Mouse (Mus musculus): ENCODE data around the gene Atf7ip2. TPM values are rescaled to one million over a fixed set of nuclear protein-coding genes. Genes with fewer than 3 reads are reported as not detected.
"Not testable (repeated sequence)": the region's sequence is repeated elsewhere in the genome, so short reads cannot be mapped to it uniquely, and the experiment has no call there.

The Atf7ip2 gene
- polyA plus RNA-seq, 1 experiment from 2014 or later = 0.53 TPM

DNA sequence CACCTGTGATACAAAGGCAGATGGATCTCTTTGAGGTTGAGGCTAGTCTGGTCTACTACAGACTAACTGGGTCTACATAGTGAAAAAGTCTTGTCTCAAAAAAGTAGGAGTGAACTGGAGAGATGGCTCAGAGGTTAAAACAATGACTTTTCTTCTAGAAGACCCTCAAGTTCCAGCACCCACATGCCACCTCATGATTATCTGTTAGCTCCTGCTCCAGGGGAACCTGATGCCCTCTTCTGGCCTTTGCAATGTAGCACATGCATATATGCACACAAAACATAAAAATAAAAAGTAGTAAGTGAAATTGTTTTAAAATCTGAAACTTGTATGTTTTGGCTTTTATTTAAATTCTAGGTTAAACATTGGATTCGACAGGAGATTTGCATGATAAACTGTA, 16.3 kb downstream of the Atf7ip2 start:
- H3K36me3 ChIP-seq (ENCODE audit: control insufficient read depth, insufficient read depth, low read length) = no peaks in the 10 kb centered on the region
- no peaks in the 10 kb centered on the region for H3K4me1 ChIP-seq (ENCODE audit: control insufficient read depth, insufficient read depth, low read length)
- no peak overlapping the region for H3K4me3 ChIP-seq (ENCODE audit: low read depth, low read length)
- H3K27me3 ChIP-seq (ENCODE audit: control insufficient read depth, insufficient read depth, low read length) = no peaks in the 10 kb centered on the region
- no peak for ATAC-seq (replicated peaks; ENCODE audit: insufficient number of reproducible peaks, low FRiP score, low TSS enrichment)
- H3K9ac ChIP-seq (ENCODE audit: low read depth, low read length) = no peak overlapping the region
- H3K9me3 ChIP-seq (replicated peaks; ENCODE audit: control insufficient read depth, low read length) = no peaks in the 10 kb centered on the region
- no peak overlapping the region for H3K4me2 ChIP-seq
- H3K27ac ChIP-seq (ENCODE audit: low read depth, low read length) = no peak overlapping the region
- 72% methylated on average over 1 of the region's 1 CpGs for WGBS (ENCODE audit: insufficient replicate concordance)

DNA sequence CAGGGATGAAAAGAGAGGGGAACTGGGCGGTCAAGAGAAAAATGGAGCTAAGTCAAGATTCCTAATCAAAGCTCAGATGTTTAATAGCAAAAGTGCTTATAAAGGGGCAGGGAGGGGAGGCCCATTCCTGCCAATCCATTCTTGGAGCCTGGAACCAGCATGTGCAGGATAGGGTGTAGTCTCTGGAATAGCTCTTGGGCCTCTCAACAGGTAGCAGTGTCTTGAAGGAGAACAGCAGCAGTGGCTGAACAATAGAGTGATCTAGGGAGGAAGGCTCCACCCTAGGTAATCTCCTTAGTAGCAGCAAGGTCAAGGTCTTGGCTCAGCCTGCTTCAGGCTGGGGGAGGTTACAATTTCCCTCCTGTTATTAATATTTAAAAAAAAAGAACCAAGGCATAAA, 23.9 kb downstream of the Atf7ip2 start:
- H3K36me3 ChIP-seq (ENCODE audit: control insufficient read depth, insufficient read depth, low read length); ATAC-seq (replicated peaks; ENCODE audit: insufficient number of reproducible peaks, low FRiP score, low TSS enrichment); H3K9me3 ChIP-seq (replicated peaks; ENCODE audit: control insufficient read depth, low read length); H3K4me3 ChIP-seq (ENCODE audit: low read depth, low read length); H3K27ac ChIP-seq (ENCODE audit: low read depth, low read length); H3K4me2 ChIP-seq; H3K4me1 ChIP-seq (ENCODE audit: control insufficient read depth, insufficient read depth, low read length); H3K9ac ChIP-seq (ENCODE audit: low read depth, low read length); H3K27me3 ChIP-seq (ENCODE audit: control insufficient read depth, insufficient read depth, low read length): not testable (repeated sequence)
- WGBS (ENCODE audit: insufficient replicate concordance) = 85% methylated on average over 1 of the region's 1 CpGs

DNA sequence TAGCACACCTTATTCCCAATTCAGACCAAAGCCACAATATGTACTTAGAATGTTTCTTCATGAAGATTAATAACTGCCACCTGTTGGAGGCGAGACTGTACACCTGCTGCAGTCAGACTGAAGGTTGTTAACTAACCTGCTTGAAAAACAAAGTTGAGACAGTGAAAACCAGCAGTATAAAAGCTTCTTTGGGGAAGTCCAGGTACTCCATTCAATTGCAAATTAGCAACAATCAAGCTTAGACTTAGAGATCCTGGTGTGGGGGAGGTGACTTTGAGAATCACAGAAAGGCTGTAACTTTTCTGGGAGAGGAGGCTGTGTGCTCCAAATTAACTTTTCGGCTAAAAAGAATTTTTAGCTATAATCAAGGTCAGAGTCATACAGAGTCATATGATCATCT, 24.5 kb downstream of the Atf7ip2 start:
- H3K27me3 ChIP-seq (ENCODE audit: control insufficient read depth, insufficient read depth, low read length); H3K4me3 ChIP-seq (ENCODE audit: low read depth, low read length); ATAC-seq (replicated peaks; ENCODE audit: insufficient number of reproducible peaks, low FRiP score, low TSS enrichment); H3K27ac ChIP-seq (ENCODE audit: low read depth, low read length); H3K36me3 ChIP-seq (ENCODE audit: control insufficient read depth, insufficient read depth, low read length); H3K4me2 ChIP-seq; H3K4me1 ChIP-seq (ENCODE audit: control insufficient read depth, insufficient read depth, low read length); H3K9me3 ChIP-seq (replicated peaks; ENCODE audit: control insufficient read depth, low read length); H3K9ac ChIP-seq (ENCODE audit: low read depth, low read length): not testable (repeated sequence)
- WGBS (ENCODE audit: insufficient replicate concordance) = 74% methylated on average over 2 of the region's 2 CpGs

DNA sequence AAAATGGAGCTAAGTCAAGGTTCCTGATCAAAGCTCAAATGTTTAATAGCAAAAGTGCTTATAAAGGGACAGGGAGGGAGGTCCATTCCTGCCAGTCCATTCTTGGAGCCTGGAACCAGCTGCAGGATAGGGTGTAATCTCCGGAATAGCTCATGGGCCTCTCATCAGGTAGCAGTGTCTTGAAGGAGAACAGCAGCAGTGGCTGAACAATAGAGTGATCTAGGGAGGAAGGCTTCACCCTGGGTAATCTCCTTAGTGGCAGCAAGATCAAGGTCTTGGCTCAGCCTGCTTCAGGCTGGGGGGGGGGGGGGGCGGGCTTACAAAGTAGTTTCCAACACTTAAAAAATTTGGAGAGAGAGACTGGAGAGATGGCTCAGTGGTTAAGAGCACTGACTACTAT, 34.8 kb downstream of the Atf7ip2 start:
- H3K4me3 ChIP-seq (ENCODE audit: low read depth, low read length) = no peak overlapping the region
- H3K4me1 ChIP-seq (ENCODE audit: control insufficient read depth, insufficient read depth, low read length) = no peaks in the 10 kb centered on the region
- ATAC-seq (replicated peaks; ENCODE audit: insufficient number of reproducible peaks, low FRiP score, low TSS enrichment) = no peak
- 42% methylated on average over 2 of the region's 2 CpGs for WGBS (ENCODE audit: insufficient replicate concordance)
- no peak overlapping the region for H3K4me2 ChIP-seq
- H3K27ac ChIP-seq (ENCODE audit: low read depth, low read length) = no peak overlapping the region
- no peaks in the 10 kb centered on the region for H3K9me3 ChIP-seq (replicated peaks; ENCODE audit: control insufficient read depth, low read length)
- no peaks in the 10 kb centered on the region for H3K36me3 ChIP-seq (ENCODE audit: control insufficient read depth, insufficient read depth, low read length)
- no peaks in the 10 kb centered on the region for H3K27me3 ChIP-seq (ENCODE audit: control insufficient read depth, insufficient read depth, low read length)
- no peak overlapping the region for H3K9ac ChIP-seq (ENCODE audit: low read depth, low read length)

DNA sequence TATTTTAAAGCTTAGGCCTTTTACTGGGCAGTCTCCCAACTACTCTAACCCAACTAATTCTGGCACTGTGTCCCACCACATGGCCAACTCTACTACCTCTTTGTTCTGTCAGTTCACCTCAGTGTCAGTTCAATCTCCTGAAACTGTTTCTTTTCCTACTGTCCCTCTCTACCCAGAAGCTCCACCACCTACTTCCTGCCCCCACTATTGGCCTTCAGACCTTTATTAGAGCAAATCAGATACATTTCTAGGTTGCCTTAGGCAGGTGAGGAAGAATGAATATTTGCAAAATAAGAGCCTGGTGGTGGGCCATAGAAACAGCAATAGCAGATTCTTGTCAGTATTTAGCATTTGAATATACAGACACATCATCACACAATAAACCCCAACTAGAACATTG, 44.1 kb downstream of the Atf7ip2 start:
- ATAC-seq (replicated peaks; ENCODE audit: insufficient number of reproducible peaks, low FRiP score, low TSS enrichment) = no peak
- Histone ChIP-seq H3K4me2 (no peak overlapping the region), H3K36me3 (ENCODE audit: control insufficient read depth, insufficient read depth, low read length) (no peaks in the 10 kb centered on the region), H3K4me1 (ENCODE audit: control insufficient read depth, insufficient read depth, low read length) (no peaks in the 10 kb centered on the region), H3K9me3 (replicated peaks; ENCODE audit: control insufficient read depth, low read length) (no peaks in the 10 kb centered on the region), H3K9ac (ENCODE audit: low read depth, low read length) (no peak overlapping the region), H3K27ac (ENCODE audit: low read depth, low read length) (no peak overlapping the region), H3K27me3 (ENCODE audit: control insufficient read depth, insufficient read depth, low read length) (no peaks in the 10 kb centered on the region), H3K4me3 (ENCODE audit: low read depth, low read length) (no peak overlapping the region)

DNA sequence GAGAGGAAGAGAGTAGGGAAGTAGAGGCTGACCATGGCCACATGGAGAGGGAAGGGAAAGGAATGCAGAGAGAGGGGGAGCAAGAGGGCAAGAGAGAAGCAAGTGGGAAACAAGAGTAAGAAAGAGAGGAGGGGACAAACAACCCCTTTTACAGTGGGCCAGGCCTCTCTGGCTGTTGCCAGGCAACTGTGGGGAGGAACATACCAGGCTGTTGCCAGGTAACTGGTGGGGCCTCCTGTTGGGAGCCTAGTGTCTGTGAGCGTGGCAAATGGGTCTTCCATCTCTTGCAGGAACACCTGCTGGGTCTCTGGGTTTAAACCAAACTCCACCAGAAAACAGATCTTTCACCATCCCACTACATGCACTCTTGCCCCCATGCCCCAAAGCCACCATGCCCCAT, 61.5 kb downstream of the Atf7ip2 start:
- H3K27me3 ChIP-seq (ENCODE audit: control insufficient read depth, insufficient read depth, low read length) = no peaks in the 10 kb centered on the region
- H3K9ac ChIP-seq (ENCODE audit: low read depth, low read length) = no peak overlapping the region
- no peak for ATAC-seq (replicated peaks; ENCODE audit: insufficient number of reproducible peaks, low FRiP score, low TSS enrichment)
- no peaks in the 10 kb centered on the region for H3K36me3 ChIP-seq (ENCODE audit: control insufficient read depth, insufficient read depth, low read length)
- no peak overlapping the region for H3K27ac ChIP-seq (ENCODE audit: low read depth, low read length)
- WGBS (ENCODE audit: insufficient replicate concordance) = 62% methylated on average over 1 of the region's 1 CpGs
- no peak overlapping the region for H3K4me2 ChIP-seq
- H3K9me3 ChIP-seq (replicated peaks; ENCODE audit: control insufficient read depth, low read length) = no peaks in the 10 kb centered on the region
- no peak overlapping the region for H3K4me3 ChIP-seq (ENCODE audit: low read depth, low read length)
- H3K4me1 ChIP-seq (ENCODE audit: control insufficient read depth, insufficient read depth, low read length) = no peaks in the 10 kb centered on the region

DNA sequence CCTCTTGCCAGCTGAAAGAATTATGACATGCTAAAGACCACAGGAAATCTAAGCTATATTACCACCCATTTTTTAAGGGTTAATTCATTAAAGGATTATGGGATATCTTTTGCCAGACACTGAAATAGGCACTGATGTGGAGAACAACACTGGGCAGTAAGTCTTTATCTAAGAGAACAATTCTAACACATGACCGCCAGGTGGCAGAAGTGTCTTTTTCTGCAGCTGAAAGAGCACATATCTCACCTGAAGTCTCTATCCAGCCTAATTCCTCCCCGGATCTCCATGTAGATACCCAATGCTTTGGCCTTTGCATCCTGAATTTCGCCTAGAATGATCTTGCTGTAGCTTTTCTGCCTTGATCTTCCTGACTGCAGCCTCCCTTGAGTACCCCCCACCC, 79.7 kb downstream of the Atf7ip2 start:
- Histone ChIP-seq H3K9ac (ENCODE audit: low read depth, low read length) (no peak overlapping the region), H3K4me3 (ENCODE audit: low read depth, low read length) (no peak overlapping the region), H3K4me1 (ENCODE audit: control insufficient read depth, insufficient read depth, low read length) (no peaks in the 10 kb centered on the region), H3K36me3 (ENCODE audit: control insufficient read depth, insufficient read depth, low read length) (no peaks in the 10 kb centered on the region), H3K4me2 (no peak overlapping the region), H3K27me3 (ENCODE audit: control insufficient read depth, insufficient read depth, low read length) (no peaks in the 10 kb centered on the region), H3K27ac (ENCODE audit: low read depth, low read length) (no peak overlapping the region), H3K9me3 (replicated peaks; ENCODE audit: control insufficient read depth, low read length) (0 out of 2 replicates have a peak, but pooled peaks cover 5% of the 10 kb centered on the region)
- no peak for ATAC-seq (replicated peaks; ENCODE audit: insufficient number of reproducible peaks, low FRiP score, low TSS enrichment)
- 29% methylated on average over 3 of the region's 3 CpGs for WGBS (ENCODE audit: insufficient replicate concordance)

DNA sequence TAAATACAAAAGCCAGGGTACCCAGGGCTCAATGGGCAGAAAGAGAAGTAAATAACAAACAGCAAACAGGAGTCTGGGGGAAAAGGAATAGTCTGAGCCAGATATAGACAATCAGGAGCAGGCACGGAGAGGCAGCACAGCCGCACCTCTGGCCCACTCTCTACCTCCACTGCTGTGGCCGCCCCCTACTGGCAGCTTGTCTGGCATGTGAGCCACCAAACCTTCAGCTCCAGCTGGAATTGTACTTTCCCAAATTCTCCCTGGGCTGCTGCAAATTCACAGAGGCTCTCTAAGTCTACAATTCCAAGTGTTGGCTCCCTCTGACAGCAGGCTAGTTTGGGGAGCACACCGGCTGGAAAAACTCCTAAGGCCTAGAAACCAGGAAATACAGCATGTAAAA, 82.0 kb downstream of the Atf7ip2 start:
- H3K36me3 ChIP-seq (ENCODE audit: control insufficient read depth, insufficient read depth, low read length) = no peaks in the 10 kb centered on the region
- no peaks in the 10 kb centered on the region for H3K27me3 ChIP-seq (ENCODE audit: control insufficient read depth, insufficient read depth, low read length)
- no peak overlapping the region for H3K9ac ChIP-seq (ENCODE audit: low read depth, low read length)
- 60% methylated on average over 4 of the region's 4 CpGs for WGBS (ENCODE audit: insufficient replicate concordance)
- H3K4me1 ChIP-seq (ENCODE audit: control insufficient read depth, insufficient read depth, low read length) = no peaks in the 10 kb centered on the region
- H3K4me2 ChIP-seq = no peak overlapping the region
- H3K4me3 ChIP-seq (ENCODE audit: low read depth, low read length) = no peak overlapping the region
- H3K27ac ChIP-seq (ENCODE audit: low read depth, low read length) = no peak overlapping the region
- no peak for ATAC-seq (replicated peaks; ENCODE audit: insufficient number of reproducible peaks, low FRiP score, low TSS enrichment)
- 0 out of 2 replicates have a peak, but pooled peaks cover 5% of the 10 kb centered on the region for H3K9me3 ChIP-seq (replicated peaks; ENCODE audit: control insufficient read depth, low read length)

DNA sequence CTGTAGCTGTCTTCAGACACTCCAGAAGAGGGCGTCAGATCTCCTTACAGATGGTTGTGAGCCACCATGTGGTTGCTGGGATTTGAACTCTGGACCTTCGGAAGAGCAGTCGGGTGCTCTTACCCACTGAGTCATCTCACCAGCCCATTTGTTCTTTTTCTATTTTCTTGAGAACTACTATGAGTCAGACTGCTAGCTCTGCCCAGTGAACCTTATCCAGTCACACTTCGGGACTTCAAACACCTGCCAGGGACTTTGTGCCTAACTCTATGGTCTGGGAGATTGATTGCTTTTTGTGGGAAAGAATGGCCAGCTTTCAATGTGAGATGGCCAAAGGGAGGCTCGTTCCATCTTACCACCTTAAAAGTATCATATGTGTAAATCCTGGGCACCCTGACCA, 84.3 kb downstream of the Atf7ip2 start:
- not testable (repeated sequence) for H3K4me3 ChIP-seq (ENCODE audit: low read depth, low read length); H3K9me3 ChIP-seq (replicated peaks; ENCODE audit: control insufficient read depth, low read length); H3K4me1 ChIP-seq (ENCODE audit: control insufficient read depth, insufficient read depth, low read length); H3K9ac ChIP-seq (ENCODE audit: low read depth, low read length); H3K27me3 ChIP-seq (ENCODE audit: control insufficient read depth, insufficient read depth, low read length); H3K4me2 ChIP-seq; H3K27ac ChIP-seq (ENCODE audit: low read depth, low read length); H3K36me3 ChIP-seq (ENCODE audit: control insufficient read depth, insufficient read depth, low read length); ATAC-seq (replicated peaks; ENCODE audit: insufficient number of reproducible peaks, low FRiP score, low TSS enrichment)
- WGBS (ENCODE audit: insufficient replicate concordance) = 77% methylated on average over 5 of the region's 5 CpGs
